Mouse (Mus musculus): ENCODE results near the gene Lpar6.

Gene Lpar6

GRCm38 (mm10) chr14:73237848-73238321 lies at the start of gene Lpar6:
Lpar6 (plus strand) TSS chr14:73237895.
- peak; percentile 71 for DNase-seq (ENCODE audit: low read depth)

DNA sequence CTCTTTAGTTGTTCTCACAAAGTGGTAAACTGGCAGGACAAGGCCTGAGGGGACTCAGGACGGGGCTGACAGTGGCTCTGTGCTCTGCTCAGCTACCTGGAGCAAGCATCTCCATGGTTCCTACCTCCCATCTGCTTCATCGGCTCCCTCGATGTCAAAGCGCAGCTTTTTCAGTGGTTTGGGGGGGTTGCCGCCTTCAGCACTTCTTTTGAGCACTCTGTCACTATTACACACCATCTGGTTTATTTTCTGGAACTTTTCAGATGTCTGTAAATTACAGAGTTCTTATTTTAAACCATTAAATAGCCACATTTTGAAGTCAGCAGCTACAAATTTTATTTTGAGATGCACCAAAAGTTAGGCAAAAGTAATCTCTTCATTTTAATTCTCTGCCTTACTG lies 38.6 kb upstream of the Lpar6 start:
- DNase-seq (ENCODE audit: low read depth): no peak

DNA sequence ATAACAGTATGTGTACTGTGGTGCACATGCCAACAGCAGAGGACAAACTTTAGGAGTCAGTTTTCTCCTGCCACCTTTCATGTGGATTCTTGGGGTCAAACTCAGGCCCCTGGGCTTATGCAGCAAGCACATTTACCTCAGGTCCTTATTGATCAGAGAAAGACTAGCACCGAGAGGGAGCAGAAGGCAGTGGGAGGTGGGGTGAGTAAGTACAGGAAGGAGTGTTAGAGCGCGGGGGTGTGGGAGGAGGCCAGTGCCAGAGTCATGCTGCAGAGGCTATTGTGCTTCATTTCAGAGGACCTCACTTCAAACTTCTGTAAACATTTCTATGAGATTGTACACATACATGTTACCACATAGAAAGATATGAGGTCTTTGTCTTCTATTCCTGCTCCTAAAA lies 36.2 kb upstream of the Lpar6 start:
- no peak for DNase-seq (ENCODE audit: low read depth)

DNA sequence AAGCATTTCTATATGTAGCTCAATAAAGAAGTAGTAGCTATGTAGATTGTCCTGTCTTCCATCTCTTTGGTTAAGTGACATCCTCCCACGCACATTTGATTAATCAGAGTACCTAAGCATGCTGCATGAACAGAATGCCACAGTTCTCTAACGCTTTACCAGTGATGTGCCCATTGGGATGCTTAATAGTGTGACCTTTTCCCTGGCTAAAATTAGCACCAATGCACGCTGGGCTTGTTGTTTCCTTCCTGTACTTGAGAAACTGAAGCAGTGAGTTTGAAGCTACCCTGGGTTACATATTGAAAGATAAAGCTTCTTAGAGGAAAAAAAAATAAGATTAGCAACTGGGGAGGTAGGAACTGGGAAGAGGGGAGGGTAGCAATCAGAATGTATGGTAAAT lies 33.7 kb upstream of the Lpar6 start:
- no peak for DNase-seq (ENCODE audit: low read depth)

DNA sequence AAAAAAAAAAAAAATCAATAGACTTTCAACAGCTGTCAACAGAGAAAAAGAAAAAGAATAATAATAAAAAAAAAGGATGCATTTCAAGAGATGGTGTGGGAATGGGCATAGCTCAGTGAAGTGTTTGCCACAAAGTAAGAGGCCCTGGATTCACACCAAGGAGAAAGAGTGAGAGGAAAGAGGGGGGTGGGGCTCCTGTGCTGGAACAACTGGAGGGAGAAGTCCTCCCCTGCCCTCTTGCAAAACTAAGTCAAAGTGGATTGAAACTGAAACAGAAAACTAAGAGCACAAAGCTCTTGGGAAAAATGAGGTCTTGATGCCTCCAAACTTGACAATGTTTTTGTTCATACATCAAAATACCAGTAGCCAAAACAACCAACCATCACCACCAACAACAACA lies 28.4 kb upstream of the Lpar6 start:
- DNase-seq (ENCODE audit: low read depth): peak; percentile 25

- no peak for DNase-seq (ENCODE audit: low read depth)
These were observed 27.5 kb upstream of the Lpar6 start for GRCm38 (mm10) chr14:73210196-73210595.

DNA sequence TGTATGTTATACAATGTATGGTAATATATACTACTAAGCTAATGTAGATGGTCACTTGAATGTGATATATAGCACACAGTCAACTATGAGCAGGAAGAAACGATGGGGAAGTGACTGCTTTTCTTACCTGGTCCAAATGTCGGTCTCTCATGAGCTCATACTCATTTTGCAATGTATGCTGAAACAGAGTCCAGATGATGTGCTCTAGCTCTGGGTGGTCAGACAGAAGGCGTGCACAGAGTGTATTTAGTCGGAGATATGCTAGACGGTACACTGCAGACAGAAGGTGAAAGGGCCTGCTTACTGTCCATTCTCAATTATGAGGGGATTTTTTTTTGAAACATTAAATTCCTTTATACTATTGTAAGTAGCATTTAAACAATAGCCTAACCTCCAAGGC lies 26.2 kb upstream of the Lpar6 start:
- DNase-seq (ENCODE audit: low read depth): no peak

DNA sequence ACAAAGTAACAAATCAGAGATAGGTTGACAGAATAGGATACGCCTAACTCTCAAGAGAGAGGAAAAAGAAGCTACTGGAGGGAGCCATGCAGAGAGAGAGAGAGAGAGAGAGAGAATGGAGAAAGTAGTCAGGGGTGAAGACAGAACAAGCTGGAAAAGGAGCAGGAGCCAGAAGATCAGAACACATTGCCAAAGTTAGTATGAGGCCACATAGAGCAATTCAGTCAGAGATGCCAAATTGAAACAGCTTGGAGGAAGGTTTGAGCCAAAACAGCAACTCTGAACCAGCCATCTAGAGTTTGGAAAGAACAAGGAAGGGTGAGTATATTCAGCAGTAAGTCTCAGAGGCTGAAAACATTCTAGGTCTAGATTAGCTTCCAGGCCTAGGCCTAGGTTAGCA lies 20.6 kb upstream of the Lpar6 start:
- DNase-seq (ENCODE audit: low read depth): no peak

DNA sequence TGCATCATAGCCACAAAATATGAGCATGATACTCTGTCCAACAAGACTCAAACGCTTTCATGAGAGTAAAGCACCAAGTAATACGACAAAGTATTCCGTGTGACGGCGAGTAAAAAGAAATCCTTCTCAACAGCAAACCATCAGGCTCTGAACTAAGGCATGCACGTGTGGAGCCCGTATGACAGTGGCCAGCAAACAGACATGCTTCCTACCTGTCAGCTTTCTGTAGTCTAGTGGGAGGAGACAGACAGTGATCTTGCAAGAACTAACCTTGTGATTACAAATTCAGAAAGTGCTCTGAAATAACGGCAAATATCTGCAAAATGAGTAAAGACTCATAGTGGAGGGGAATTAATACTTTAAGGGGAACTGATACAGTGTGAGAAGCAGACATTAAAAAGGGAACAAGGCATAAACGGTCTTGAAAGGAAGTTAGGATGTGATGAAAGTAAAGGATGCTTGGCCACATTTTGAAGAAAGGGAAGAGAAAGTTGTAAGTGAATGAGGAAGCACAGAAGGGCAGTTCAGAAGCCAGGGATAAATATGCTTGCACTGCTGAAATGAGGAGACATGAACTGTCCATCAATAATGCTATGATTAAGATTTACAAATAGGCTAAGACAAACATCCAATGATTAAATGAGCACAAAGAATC lies 15.3 kb upstream of the Lpar6 start:
- no peak for DNase-seq (ENCODE audit: low read depth)

- DNase-seq (ENCODE audit: low read depth): no peak
These were observed 11.3 kb upstream of the Lpar6 start for GRCm38 (mm10) chr14:73226346-73226745.

- DNase-seq (ENCODE audit: low read depth): no peak
These were observed 10.8 kb upstream of the Lpar6 start for GRCm38 (mm10) chr14:73226849-73227248.

- DNase-seq (ENCODE audit: low read depth): no peak
These were observed 6.3 kb upstream of the Lpar6 start for GRCm38 (mm10) chr14:73231286-73231982.

DNA sequence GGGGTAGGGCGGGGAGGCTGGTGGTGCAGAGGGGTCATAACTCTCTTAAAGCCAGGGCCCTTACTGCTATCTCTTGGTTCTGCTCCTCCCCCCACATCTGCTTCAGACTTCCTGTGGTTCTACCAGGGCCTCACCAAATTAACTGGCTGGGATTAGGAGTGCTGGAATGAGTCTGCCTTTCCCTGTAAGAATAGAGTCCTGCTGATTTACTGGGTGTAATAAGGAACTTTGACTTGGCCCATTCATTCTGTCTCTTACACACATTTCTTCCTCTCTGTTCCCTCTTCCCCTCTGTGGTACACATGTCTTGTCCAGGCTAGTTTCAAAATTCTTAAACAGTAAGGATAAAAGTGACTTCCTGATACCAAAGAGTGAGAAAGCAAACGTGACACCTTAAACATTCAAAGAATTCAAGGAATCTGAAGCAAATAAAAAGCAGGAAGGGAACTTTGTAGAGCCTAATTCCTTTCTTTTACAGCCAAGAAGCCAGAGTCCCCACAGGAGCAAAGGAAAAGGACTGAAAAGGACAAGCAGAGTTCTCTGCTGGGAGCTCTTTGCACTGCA lies 3.1 kb upstream of the Lpar6 start:
- DNase-seq (ENCODE audit: low read depth): no peak

DNA sequence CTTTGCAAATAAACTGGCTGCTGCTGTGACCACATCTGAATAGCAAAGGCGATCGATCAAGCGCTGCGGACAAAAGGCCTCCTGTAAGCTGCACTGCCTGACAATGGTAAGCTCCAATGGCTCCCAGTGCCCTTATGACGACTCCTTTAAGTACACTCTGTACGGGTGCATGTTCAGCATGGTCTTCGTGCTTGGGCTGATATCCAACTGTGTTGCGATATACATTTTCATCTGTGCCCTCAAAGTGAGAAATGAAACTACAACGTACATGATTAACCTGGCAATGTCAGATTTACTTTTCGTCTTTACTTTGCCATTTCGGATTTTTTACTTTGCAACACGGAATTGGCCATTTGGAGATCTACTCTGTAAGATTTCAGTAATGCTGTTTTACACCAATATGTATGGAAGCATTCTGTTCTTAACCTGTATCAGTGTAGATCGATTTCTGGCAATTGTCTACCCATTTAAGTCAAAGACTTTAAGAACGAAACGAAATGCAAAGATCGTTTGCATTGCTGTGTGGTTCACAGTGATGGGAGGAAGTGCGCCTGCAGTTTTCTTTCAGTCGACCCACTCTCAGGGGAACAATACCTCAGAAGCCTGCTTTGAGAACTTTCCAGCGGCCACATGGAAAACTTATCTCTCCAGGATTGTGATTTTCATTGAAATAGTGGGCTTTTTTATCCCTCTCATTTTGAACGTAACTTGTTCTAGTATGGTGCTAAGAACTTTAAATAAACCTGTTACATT lies 979 bp downstream of the Lpar6 start:
- peak; percentile 78 for DNase-seq (ENCODE audit: low read depth)

- peak; percentile 65 for DNase-seq (ENCODE audit: low read depth)
These were observed 1.6 kb downstream of the Lpar6 start for GRCm38 (mm10) chr14:73239291-73239690.

DNA sequence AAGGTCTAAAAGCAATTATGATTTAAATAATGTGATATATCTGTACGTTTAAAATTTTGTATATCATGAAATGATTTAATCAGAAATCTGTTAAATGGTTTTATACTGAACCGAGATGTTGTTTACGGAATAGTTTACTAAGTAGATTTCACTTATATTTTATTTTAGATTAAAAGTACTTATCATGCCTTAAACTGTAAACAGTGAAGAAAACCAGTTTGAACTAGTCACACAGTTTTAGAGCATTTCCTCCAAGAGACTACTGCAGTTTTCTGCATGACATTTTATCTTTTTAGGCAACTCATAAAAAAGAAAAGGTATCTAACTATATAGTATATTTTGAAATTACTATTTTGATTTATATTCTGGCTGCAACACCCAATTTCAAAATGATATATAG lies 2.2 kb downstream of the Lpar6 start:
- peak; percentile 23 for DNase-seq (ENCODE audit: low read depth)

- DNase-seq (ENCODE audit: low read depth): peak; percentile 62
These were observed 6.4 kb downstream of the Lpar6 start for GRCm38 (mm10) chr14:73244061-73244597.

GRCm38 (mm10) chr14:73250056-73250455 lies 12.4 kb downstream of the Lpar6 start:
- DNase-seq (ENCODE audit: low read depth): no peak

DNA sequence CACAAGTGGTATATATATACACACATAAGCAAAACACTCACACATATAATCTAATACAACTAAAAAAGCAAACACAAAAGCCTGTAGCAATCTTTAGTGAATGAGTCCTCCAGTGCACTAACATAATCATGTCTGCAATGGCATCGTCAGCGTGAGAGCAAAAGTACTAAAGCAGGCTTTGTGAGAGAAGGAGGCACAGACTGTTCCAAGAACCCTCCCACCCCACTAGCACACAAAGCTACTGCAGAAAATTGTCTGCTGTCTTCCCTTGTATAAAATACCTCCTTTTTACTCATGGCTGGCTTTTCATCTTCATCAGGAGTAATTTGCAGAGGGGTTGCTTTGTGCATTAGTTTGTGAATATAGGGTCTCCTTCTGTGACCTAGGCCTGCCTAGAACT lies 14.6 kb downstream of the Lpar6 start:
- no peak for DNase-seq (ENCODE audit: low read depth)

GRCm38 (mm10) chr14:73253453-73254251 lies 16.0 kb downstream of the Lpar6 start:
- peak; percentile 42 for DNase-seq (ENCODE audit: low read depth)

- no peak for DNase-seq (ENCODE audit: low read depth)
These were observed 16.7 kb downstream of the Lpar6 start for GRCm38 (mm10) chr14:73254412-73254811.

Measured in induced T-regulatory cell, adult 2 months (primary cell).